Mouse (Mus musculus) neural tube, embryonic 11.5 days (tissue): ENCODE data around the gene Ak9. TPM values are rescaled to one million over a fixed set of nuclear protein-coding genes. Genes with fewer than 3 reads are reported as not detected.

Source experiments
- ATAC-seq: fragments of 200-750 bp; cut with Nextera tagmentation; 2 replicates; pipeline ENCODE4 v1.8.0; 2017; ENCODE audit warnings: moderate number of reproducible peaks, mild to moderate bottlenecking, moderate TSS enrichment, moderate library complexity; ENCODE audit not compliant: insufficient read depth, low FRiP score, low TSS enrichment
- DNase-seq: peaks from one replicate; pipeline ENCODE4 v3.0.0-alpha.2; 2015; ENCODE audit warnings: low spot score
- H3K27ac ChIP-seq: fragments of 300-500 bp; sonication (generic); 2 replicates; pipeline ENCODE4 v1.5.1; 2014; ENCODE audit warnings: low read depth, mild to moderate bottlenecking, low read length
- H3K27me3 ChIP-seq: fragments of 300-500 bp; sonication (generic); 2 replicates; pipeline ENCODE4 v1.6.1; 2014; ENCODE audit warnings: mild to moderate bottlenecking, low read length, mixed read lengths; ENCODE audit not compliant: control insufficient read depth, insufficient read depth
- H3K36me3 ChIP-seq: fragments of 300-500 bp; sonication (generic); 2 replicates; pipeline ENCODE4 v1.6.1; 2014; ENCODE audit warnings: mild to moderate bottlenecking, low read length, moderate library complexity, mixed read lengths; ENCODE audit not compliant: control insufficient read depth, insufficient read depth
- H3K4me1 ChIP-seq: fragments of 300-500 bp; sonication (generic); 2 replicates; pipeline ENCODE4 v1.6.1; 2014; ENCODE audit warnings: low read length, mixed read lengths; ENCODE audit not compliant: control insufficient read depth, insufficient read depth
- H3K4me2 ChIP-seq: fragments of 300-500 bp; sonication (generic); 2 replicates; pipeline ENCODE4 v1.6.1; 2014; ENCODE audit warnings: low read depth, mild to moderate bottlenecking, moderate library complexity
- H3K4me3 ChIP-seq: fragments of 300-500 bp; sonication (generic); 2 replicates; pipeline ENCODE4 v1.5.1; 2014; ENCODE audit warnings: low read depth, low read length
- H3K9ac ChIP-seq: fragments of 300-500 bp; sonication (generic); 2 replicates; pipeline ENCODE4 v1.6.1; 2014; ENCODE audit warnings: mild to moderate bottlenecking, low read length
- H3K9me3 ChIP-seq: fragments of 300-500 bp; sonication (generic); 2 replicates; pipeline ENCODE4 v1.6.1; 2016; ENCODE audit warnings: low read length; ENCODE audit not compliant: control insufficient read depth
- WGBS: fragments of 180-500 bp; shearing (Covaris S2); extraction: QIAGEN DNeasy Blood & Tissue Kit; methylation state at CpG from one replicate; pipeline ENCODE4 v1.1.7; 2014; 5-methylcytosine and 5-hydroxymethylcytosine counted together
- polyA plus RNA-seq: library from polyadenylated mRNA; unstranded; fragments of >200 nt; fragmentation: Nextera tagmentation; extraction: Ambion mirVana; gene quantifications from 2 replicates; pipeline ENCODE4 v1.2.1, GENCODE M21; 2014

Ak9 gene
- polyA plus RNA-seq, 1 experiment from 2014 or later: not detected

GRCm38 (mm10) chr10:41470693-41471092 lies 166.9 kb downstream of the Ak9 start:
- Histone ChIP-seq H3K4me1 (0 out of 2 replicates have a peak, but pooled peaks cover under 1% of the 10 kb centered on the region), H3K27ac (no peak overlapping the region), H3K4me2 (no peak overlapping the region), H3K4me3 (no peak overlapping the region), H3K9ac (no peak overlapping the region), H3K9me3 (no peaks in the 10 kb centered on the region), H3K27me3 (no peaks in the 10 kb centered on the region), H3K36me3 (no peaks in the 10 kb centered on the region)
- DNase-seq: no peak
- 88% methylated on average over 3 of the region's 3 CpGs for WGBS
- ATAC-seq: no peak

GRCm38 (mm10) chr10:41472534-41472933 lies 168.8 kb downstream of the Ak9 start:
- Histone ChIP-seq H3K4me2 (no peak overlapping the region), H3K27ac (no peak overlapping the region), H3K9me3 (no peaks in the 10 kb centered on the region), H3K4me1 (peaks cover 7% of the 10 kb centered on the region; the same call in 1 of the 2 replicates), H3K27me3 (no peaks in the 10 kb centered on the region), H3K4me3 (no peak overlapping the region), H3K36me3 (no peaks in the 10 kb centered on the region), H3K9ac (no peak overlapping the region)
- no peak for DNase-seq
- ATAC-seq: no peak

- WGBS: 77% methylated on average over 5 of the region's 5 CpGs
- Histone ChIP-seq H3K4me3 (no peak overlapping the region), H3K36me3 (no peaks in the 10 kb centered on the region), H3K4me2 (no peak overlapping the region), H3K27ac (no peak overlapping the region), H3K27me3 (no peaks in the 10 kb centered on the region), H3K4me1 (peaks cover 10% of the 10 kb centered on the region), H3K9ac (no peak overlapping the region), H3K9me3 (no peaks in the 10 kb centered on the region)
- DNase-seq: no peak
- ATAC-seq: no peak
These were observed 169.2 kb downstream of the Ak9 start for GRCm38 (mm10) chr10:41472962-41473481.

- no peaks in the 10 kb centered on the region for H3K36me3 ChIP-seq
- 85% methylated on average over 6 of the region's 6 CpGs for WGBS
- H3K4me1 ChIP-seq: peaks cover 12% of the 10 kb centered on the region
- no peak overlapping the region for H3K9ac ChIP-seq
- no peak overlapping the region for H3K27ac ChIP-seq
- DNase-seq: no peak
- H3K4me3 ChIP-seq: no peak overlapping the region
- no peaks in the 10 kb centered on the region for H3K9me3 ChIP-seq
- no peak for ATAC-seq
- H3K27me3 ChIP-seq: no peaks in the 10 kb centered on the region
- H3K4me2 ChIP-seq: no peak overlapping the region
These were observed 170.1 kb downstream of the Ak9 start for GRCm38 (mm10) chr10:41473782-41474468.

- peaks cover 2% of the 10 kb centered on the region; the same call in 1 of the 2 replicates for H3K36me3 ChIP-seq
- no peak overlapping the region for H3K4me3 ChIP-seq
- no peak overlapping the region for H3K9ac ChIP-seq
- H3K4me1 ChIP-seq: peaks cover 12% of the 10 kb centered on the region
- no peaks in the 10 kb centered on the region for H3K9me3 ChIP-seq
- WGBS: 69% methylated on average over 1 of the region's 1 CpGs
- DNase-seq: no peak
- H3K4me2 ChIP-seq: no peak overlapping the region
- ATAC-seq: no peak
- no peaks in the 10 kb centered on the region for H3K27me3 ChIP-seq
- no peak overlapping the region for H3K27ac ChIP-seq
These were observed 171.2 kb downstream of the Ak9 start for GRCm38 (mm10) chr10:41474981-41475391.

GRCm38 (mm10) chr10:41476171-41477017 lies 172.6 kb downstream of the Ak9 start, which contains the start of gene Mical1:
TSS of gene Mical1 (plus strand) at chr10:41476314.
- under 1% methylated on average over 35 of the region's 35 CpGs for WGBS
- ATAC-seq (peak; percentile 57), DNase-seq (peak; percentile 75)
- Histone ChIP-seq H3K36me3 (peaks cover 2% of the 10 kb centered on the region; the same call in 1 of the 2 replicates), H3K27me3 (no peaks in the 10 kb centered on the region), H3K4me1 (peaks cover 12% of the 10 kb centered on the region), H3K9me3 (no peaks in the 10 kb centered on the region), H3K4me2 (peak within 1 kb of the TSS; percentile 90), H3K4me3 (peak within 1 kb of the TSS; percentile 64), H3K27ac (peak within 1 kb of the TSS; percentile 80), H3K9ac (peak within 1 kb of the TSS; percentile 78)

GRCm38 (mm10) chr10:41477018-41477277 lies 173.2 kb downstream of the Ak9 start:
- Histone ChIP-seq H3K27me3 (no peaks in the 10 kb centered on the region), H3K27ac (peak overlapping the region; percentile 80), H3K4me3 (peak overlapping the region; percentile 64), H3K4me1 (peaks cover 12% of the 10 kb centered on the region), H3K36me3 (peaks cover 2% of the 10 kb centered on the region; the same call in 1 of the 2 replicates), H3K9me3 (no peaks in the 10 kb centered on the region), H3K9ac (peak overlapping the region; percentile 78), H3K4me2 (peak overlapping the region; percentile 90)
- ATAC-seq (no peak; the same call in 1 of the 2 replicates), DNase-seq (peak; percentile 82)
- WGBS: under 1% methylated on average over 9 of the region's 9 CpGs

- peaks cover 12% of the 10 kb centered on the region for H3K4me1 ChIP-seq
- WGBS: 2% methylated on average over 20 of the region's 20 CpGs
- peak overlapping the region; percentile 90 for H3K4me2 ChIP-seq
- H3K9me3 ChIP-seq: no peaks in the 10 kb centered on the region
- H3K4me3 ChIP-seq: peak overlapping the region; percentile 64
- H3K36me3 ChIP-seq: peaks cover 2% of the 10 kb centered on the region; the same call in 1 of the 2 replicates
- DNase-seq (peak; percentile 73), ATAC-seq (peak; percentile 74)
- H3K9ac ChIP-seq: peak overlapping the region; percentile 78
- no peaks in the 10 kb centered on the region for H3K27me3 ChIP-seq
- H3K27ac ChIP-seq: peak overlapping the region; percentile 80
These were observed 173.8 kb downstream of the Ak9 start for GRCm38 (mm10) chr10:41477278-41478181.
